Mouse (Mus musculus) layer of hippocampus, postnatal 25 days (tissue): Measurements from ENCODE around the gene Cacna1c. TPM values are rescaled to one million over a fixed set of nuclear protein-coding genes. Genes with fewer than 3 reads are reported as not detected.
"Not testable (repeated sequence)": the region's sequence is repeated elsewhere in the genome, so short reads cannot be mapped to it uniquely, and the experiment has no call there.

Experiments
- DNase-seq, 2 experiments: peaks; one replicate each; pipeline ENCODE4 v3.0.0; 2022; ENCODE audit warnings: mixed read lengths in 2 of 2, low spot score in 1 of 2; ENCODE audit errors: extremely low spot score in 1 of 2
- total RNA-seq, 2 experiments: library from RNA; stranded (reverse); gene quantifications; 2 replicates each; pipeline ENCODE4 v1.2.3; 2021

Gene Cacna1c
- total RNA-seq, 2 experiments from 2014 or later, result 69.0 to 86.7 TPM

- no peak for DNase-seq
These were observed 603.4 kb downstream of the Cacna1c start for GRCm38 (mm10) chr6:118592662-118593376.

GRCm38 (mm10) chr6:118578741-118579140 is 617.5 kb downstream of the Cacna1c start:
- DNase-seq, result not testable (repeated sequence)

- no peak for DNase-seq
These were observed 621.9 kb downstream of the Cacna1c start for GRCm38 (mm10) chr6:118574351-118574750.

- no peak for DNase-seq
These were observed 628.4 kb downstream of the Cacna1c start for GRCm38 (mm10) chr6:118567816-118568215.

- DNase-seq, result peak; percentile 82 to 86
These were observed 634.2 kb downstream of the Cacna1c start, which contains the start of gene Ankrd26 for GRCm38 (mm10) chr6:118561745-118562609. Gene Ankrd26, minus strand, starts transcription at chr6:118562226.

- no peak for DNase-seq
These were observed 635.0 kb downstream of the Cacna1c start for GRCm38 (mm10) chr6:118561225-118561624.

GRCm38 (mm10) chr6:118538627-118539026 is 657.6 kb downstream of the Cacna1c start:
- DNase-seq, result no peak

Other genes with a start within 250 kb of the Cacna1c start
- gene Dcp1b, start 21.2 kb downstream of the Cacna1c start, total RNA-seq, result 10 to 100 TPM; 15.0 to 22.5 TPM
- 1 to 10 TPM; 1.8 to 2.5 TPM for gene Cacna2d4, start 40.1 kb upstream of the Cacna1c start, total RNA-seq
- gene Lrtm2, start 134.3 kb upstream of the Cacna1c start, total RNA-seq, result 10 to 100 TPM; 35.6 to 37.4 TPM
- gene Adipor2, start 221.3 kb upstream of the Cacna1c start, total RNA-seq, result 10 to 100 TPM; 31.3 to 40.9 TPM